Mouse (Mus musculus): ENCODE results near the gene Rarb. TPM values are rescaled to one million over a fixed set of nuclear protein-coding genes. Genes with fewer than 3 reads are reported as not detected.

Rarb gene
- total and polyA plus RNA-seq, 2 experiments from 2014 or later: 8.5 to 14.4 TPM

- 47% methylated on average over 4 of the region's 4 CpGs for WGBS
- Histone ChIP-seq H3K36me3 (replicated peaks; ENCODE audit: control insufficient read depth, insufficient read depth, low read length) (peaks cover 16% of the 10 kb centered on the region), H3K4me2 (ENCODE audit: low read depth, low read length) (no peak overlapping the region), H3K9ac (replicated peaks; ENCODE audit: low read depth, low read length) (no peak overlapping the region), H3K27me3 (ENCODE audit: control insufficient read depth, insufficient read depth, low read length) (no peaks in the 10 kb centered on the region), H3K4me3 (ENCODE audit: low read depth, low read length) (no peak overlapping the region), H3K9me3 (replicated peaks; ENCODE audit: control insufficient read depth, low read length) (no peaks in the 10 kb centered on the region), H3K27ac (ENCODE audit: low read depth) (no peak overlapping the region), H3K4me1 (ENCODE audit: control insufficient read depth, insufficient read depth) (peaks cover 6% of the 10 kb centered on the region; the same call in 1 of the 2 replicates)
- DNase-seq (ENCODE audit: low spot score) (no peak), ATAC-seq (ENCODE audit: insufficient read depth, low read depth) (no peak)
- TF ChIP-seq CTCF (IDR thresholded peaks at IDR 0.05; ENCODE audit: low read depth) (no peak), EP300 (IDR thresholded peaks at IDR 0.05; ENCODE audit: low read depth) (no peak)
Observed at GRCm38 (mm10) chr14:16510574-16510973, 308.4 kb downstream of the Rarb start.

- Histone ChIP-seq H3K27ac (ENCODE audit: low read depth) (no peak overlapping the region), H3K4me3 (ENCODE audit: low read depth, low read length) (no peak overlapping the region), H3K36me3 (replicated peaks; ENCODE audit: control insufficient read depth, insufficient read depth, low read length) (peaks cover 16% of the 10 kb centered on the region), H3K4me2 (ENCODE audit: low read depth, low read length) (no peak overlapping the region), H3K9me3 (replicated peaks; ENCODE audit: control insufficient read depth, low read length) (no peaks in the 10 kb centered on the region), H3K27me3 (ENCODE audit: control insufficient read depth, insufficient read depth, low read length) (no peaks in the 10 kb centered on the region), H3K4me1 (ENCODE audit: control insufficient read depth, insufficient read depth) (peaks cover 6% of the 10 kb centered on the region; the same call in 1 of the 2 replicates), H3K9ac (replicated peaks; ENCODE audit: low read depth, low read length) (no peak overlapping the region)
- TF ChIP-seq EP300 (IDR thresholded peaks at IDR 0.05; ENCODE audit: low read depth) (no peak), CTCF (IDR thresholded peaks at IDR 0.05; ENCODE audit: low read depth) (no peak)
- ATAC-seq (ENCODE audit: insufficient read depth, low read depth) (no peak), DNase-seq (ENCODE audit: low spot score) (no peak)
- WGBS: 35% methylated on average over 4 of the region's 4 CpGs
Observed at GRCm38 (mm10) chr14:16509825-16510224, 309.1 kb downstream of the Rarb start.

GRCm38 (mm10) chr14:16508760-16509159 lies 310.2 kb downstream of the Rarb start:
- no peak for ATAC-seq (ENCODE audit: insufficient read depth, low read depth)
- Histone ChIP-seq H3K36me3 (replicated peaks; ENCODE audit: control insufficient read depth, insufficient read depth, low read length) (peaks cover 16% of the 10 kb centered on the region), H3K27me3 (ENCODE audit: control insufficient read depth, insufficient read depth, low read length) (no peaks in the 10 kb centered on the region), H3K4me1 (ENCODE audit: control insufficient read depth, insufficient read depth) (peaks cover 6% of the 10 kb centered on the region; the same call in 1 of the 2 replicates), H3K9ac (replicated peaks; ENCODE audit: low read depth, low read length) (no peak overlapping the region), H3K4me3 (ENCODE audit: low read depth, low read length) (no peak overlapping the region), H3K4me2 (ENCODE audit: low read depth, low read length) (no peak overlapping the region), H3K27ac (ENCODE audit: low read depth) (no peak overlapping the region), H3K9me3 (replicated peaks; ENCODE audit: control insufficient read depth, low read length) (no peaks in the 10 kb centered on the region)
- 66% methylated on average over 7 of the region's 7 CpGs for WGBS
- TF ChIP-seq CTCF (IDR thresholded peaks at IDR 0.05; ENCODE audit: low read depth): no peak
- no peak for TF ChIP-seq EP300 (IDR thresholded peaks at IDR 0.05; ENCODE audit: low read depth)
- DNase-seq (ENCODE audit: low spot score): no peak

GRCm38 (mm10) chr14:16497226-16497661 lies 321.7 kb downstream of the Rarb start:
- no peak overlapping the region for H3K4me3 ChIP-seq (ENCODE audit: low read depth, low read length)
- no peaks in the 10 kb centered on the region for H3K36me3 ChIP-seq (replicated peaks; ENCODE audit: control insufficient read depth, insufficient read depth, low read length)
- peak overlapping the region; percentile 86 for H3K27ac ChIP-seq (ENCODE audit: low read depth)
- DNase-seq (ENCODE audit: low spot score) (peak; percentile 74), ATAC-seq (ENCODE audit: insufficient read depth, low read depth) (peak; percentile 74)
- H3K9me3 ChIP-seq (replicated peaks; ENCODE audit: control insufficient read depth, low read length): 0 out of 2 replicates have a peak, but pooled peaks cover 5% of the 10 kb centered on the region
- TF ChIP-seq CTCF (IDR thresholded peaks at IDR 0.05; ENCODE audit: low read depth): no peak
- TF ChIP-seq EP300 (IDR thresholded peaks at IDR 0.05; ENCODE audit: low read depth): peak; percentile 45; the same call in 1 of the 2 replicates
- H3K4me1 ChIP-seq (ENCODE audit: control insufficient read depth, insufficient read depth): peaks cover 32% of the 10 kb centered on the region
- no peaks in the 10 kb centered on the region for H3K27me3 ChIP-seq (ENCODE audit: control insufficient read depth, insufficient read depth, low read length)
- no peak overlapping the region for H3K9ac ChIP-seq (replicated peaks; ENCODE audit: low read depth, low read length)
- peak overlapping the region; percentile 21; the same call in 1 of the 2 replicates for H3K4me2 ChIP-seq (ENCODE audit: low read depth, low read length)
- 27% methylated on average over 2 of the region's 2 CpGs for WGBS

DNA sequence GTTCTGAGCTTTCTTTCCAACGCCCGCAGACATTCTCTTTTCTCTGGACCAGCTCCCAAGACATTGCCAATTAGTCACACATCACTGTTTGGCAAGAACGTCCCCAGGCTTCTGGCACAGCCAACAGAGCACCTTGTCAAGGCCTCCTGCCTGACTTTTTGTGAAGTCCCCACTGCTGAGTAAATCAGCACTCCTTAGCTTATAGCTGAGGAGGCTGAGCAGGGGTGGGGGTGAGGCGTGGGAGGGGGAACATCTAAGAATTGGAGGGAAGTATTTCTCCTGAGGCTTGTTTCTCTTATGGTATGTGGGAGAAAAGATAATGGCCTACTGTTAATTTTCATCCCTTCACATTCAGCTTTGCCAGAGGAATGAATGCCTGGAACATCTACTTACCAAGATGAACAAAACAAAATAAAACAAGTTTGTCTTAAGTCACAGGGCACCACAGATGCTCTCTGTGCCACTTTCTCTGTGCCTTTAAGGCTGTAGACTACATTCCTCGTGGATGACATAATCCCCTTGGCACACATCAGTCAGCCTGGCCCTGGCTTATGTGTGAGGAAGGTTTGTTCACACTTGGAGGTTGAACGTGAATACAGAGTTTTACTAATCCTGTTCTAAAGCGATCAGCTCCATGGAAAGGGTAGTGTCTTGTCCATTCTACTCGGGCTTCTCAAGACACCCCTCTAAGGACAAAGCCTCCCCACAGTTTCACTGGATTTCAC lies 335.1 kb downstream of the Rarb start:
- Histone ChIP-seq H3K36me3 (replicated peaks; ENCODE audit: control insufficient read depth, insufficient read depth, low read length) (peaks cover 6% of the 10 kb centered on the region), H3K4me2 (ENCODE audit: low read depth, low read length) (no peak overlapping the region), H3K27me3 (ENCODE audit: control insufficient read depth, insufficient read depth, low read length) (no peaks in the 10 kb centered on the region), H3K9me3 (replicated peaks; ENCODE audit: control insufficient read depth, low read length) (no peaks in the 10 kb centered on the region), H3K27ac (ENCODE audit: low read depth) (peak overlapping the region; percentile 80), H3K9ac (replicated peaks; ENCODE audit: low read depth, low read length) (no peak overlapping the region), H3K4me1 (ENCODE audit: control insufficient read depth, insufficient read depth) (peaks cover 40% of the 10 kb centered on the region), H3K4me3 (ENCODE audit: low read depth, low read length) (no peak overlapping the region)
- 24% methylated on average over 8 of the region's 8 CpGs for whole genome bisulfite sequencing
- TF ChIP-seq EP300 (IDR thresholded peaks at IDR 0.05; ENCODE audit: low read depth): no peak
- no peak for TF ChIP-seq CTCF (IDR thresholded peaks at IDR 0.05; ENCODE audit: low read depth)
- ATAC-seq (ENCODE audit: insufficient read depth, low read depth): peak; percentile 90
- peak; percentile 66 for DNase-seq (ENCODE audit: low spot score)

All from heart, postnatal 0 days (tissue).